Mouse (Mus musculus) kidney, embryonic 15.5 days (tissue): ENCODE results near the gene Ank2. TPM values are rescaled to one million over a fixed set of nuclear protein-coding genes. Genes with fewer than 3 reads are reported as not detected.

Experiments
- ATAC-seq: fragments of 200-750 bp; cut with Nextera tagmentation; replicated peaks from 2 replicates; pipeline ENCODE4 v1.8.0; 2017; ENCODE audit warnings: moderate TSS enrichment; ENCODE audit not compliant: low FRiP score
- H3K27ac ChIP-seq: fragments of 300-500 bp; sonication (generic); 2 replicates; pipeline ENCODE4 v1.5.1; 2015; ENCODE audit warnings: mild to moderate bottlenecking, inconsistent platforms
- H3K27me3 ChIP-seq: fragments of 300-500 bp; sonication (generic); 2 replicates; pipeline ENCODE4 v1.6.1; 2015; ENCODE audit warnings: inconsistent platforms
- H3K36me3 ChIP-seq: fragments of 300-500 bp; sonication (generic); 2 replicates; pipeline ENCODE4 v1.6.1; 2015; ENCODE audit warnings: inconsistent platforms
- H3K4me1 ChIP-seq: fragments of 300-500 bp; sonication (generic); 2 replicates; pipeline ENCODE4 v1.6.1; 2015; ENCODE audit warnings: inconsistent platforms
- H3K4me2 ChIP-seq: fragments of 300-500 bp; sonication (generic); 2 replicates; pipeline ENCODE4 v1.6.1; 2015; ENCODE audit warnings: moderate library complexity, mild to moderate bottlenecking, inconsistent platforms
- H3K4me3 ChIP-seq: fragments of 300-500 bp; sonication (generic); replicated peaks from 2 replicates; pipeline ENCODE4 v1.5.1; 2015; ENCODE audit warnings: mild to moderate bottlenecking, inconsistent platforms
- H3K9ac ChIP-seq: fragments of 300-500 bp; sonication (generic); 2 replicates; pipeline ENCODE4 v1.6.1; 2015; ENCODE audit warnings: mild to moderate bottlenecking, inconsistent platforms
- H3K9me3 ChIP-seq: fragments of 300-500 bp; sonication (generic); replicated peaks from 2 replicates; pipeline ENCODE4 v1.6.1; 2016; ENCODE audit warnings: inconsistent platforms
- WGBS: fragments of 180-500 bp; shearing (Covaris S2); methylation state at CpG from one replicate; pipeline ENCODE4 v1.1.7; 2015; ENCODE audit warnings: mixed read lengths; 5-methylcytosine and 5-hydroxymethylcytosine counted together
- polyA plus RNA-seq: library from polyadenylated mRNA; unstranded; fragments of >200 nt; fragmentation: Nextera tagmentation; extraction: Ambion mirVana; gene quantifications from 2 replicates; pipeline ENCODE4 v1.2.1, GENCODE M21; 2015

Ank2 gene
- polyA plus RNA-seq = 11.1 and 12.2 TPM in 2 replicates

DNA sequence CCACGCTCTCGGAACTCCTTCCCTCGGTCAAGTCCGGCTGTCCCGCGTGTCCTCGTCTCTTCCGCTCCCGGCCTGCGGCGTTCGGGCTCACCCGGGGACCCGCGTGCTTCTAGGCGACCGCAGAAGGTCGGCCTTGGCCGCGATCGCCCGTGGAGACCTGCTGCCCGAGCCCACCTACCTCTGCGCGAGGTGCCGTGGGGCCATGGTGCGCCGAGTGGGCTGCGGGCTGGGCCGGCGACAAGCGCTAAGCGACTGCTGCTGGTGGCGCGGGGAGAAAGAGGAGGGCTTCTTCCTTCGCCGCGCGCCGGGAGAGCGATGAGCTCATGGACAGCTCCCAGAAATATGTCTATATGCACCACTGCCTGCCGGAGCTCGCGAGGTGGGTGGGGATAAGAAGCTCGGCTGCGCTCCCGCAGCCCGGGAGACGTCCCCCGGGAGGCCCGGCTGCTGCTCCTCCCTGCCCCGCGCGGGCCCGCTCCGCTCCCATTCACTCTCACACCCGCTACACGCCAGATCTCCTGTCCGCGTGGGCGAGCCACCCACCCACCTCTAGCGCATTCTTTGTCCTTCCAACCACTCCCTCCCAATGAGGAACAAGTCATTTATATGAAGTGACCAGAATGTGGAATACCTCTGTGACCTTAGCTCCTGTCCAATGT is at the start of gene Ank2:
Gene Ank2 (minus strand): TSS at position 609 of the 659 bp plus-strand sequence.
- peak; percentile 92 for ATAC-seq
- peak within 1 kb of the TSS; percentile 62 for H3K4me3 ChIP-seq
- WGBS = under 1% methylated on average over 62 of the region's 62 CpGs

GRCm38 (mm10) chr3:127547882-127548281 is 48.7 kb upstream of the Ank2 start:
- no peak overlapping the region for H3K4me2 ChIP-seq
- no peak overlapping the region for H3K9ac ChIP-seq
- no peaks in the 10 kb centered on the region for H3K9me3 ChIP-seq
- no peak overlapping the region for H3K27ac ChIP-seq
- no peak for ATAC-seq
- H3K27me3 ChIP-seq = no peaks in the 10 kb centered on the region
- H3K4me3 ChIP-seq = no peak overlapping the region
- peaks cover 3% of the 10 kb centered on the region; the same call in 1 of the 2 replicates for H3K4me1 ChIP-seq
- WGBS = 39% methylated on average over 5 of the region's 5 CpGs
- H3K36me3 ChIP-seq = peaks cover 42% of the 10 kb centered on the region

More for the DNA sequence above, at the start of gene Ank2:
- peak within 1 kb of the TSS; percentile 54 for H3K9ac ChIP-seq
- peak within 1 kb of the TSS; percentile 100 for H3K4me2 ChIP-seq
- no peaks in the 10 kb centered on the region for H3K9me3 ChIP-seq
- no peak within 1 kb of the TSS for H3K27ac ChIP-seq
- H3K4me1 ChIP-seq = peaks cover 17% of the 10 kb centered on the region
- peaks cover 41% of the 10 kb centered on the region for H3K27me3 ChIP-seq
- H3K36me3 ChIP-seq = no peaks in the 10 kb centered on the region

- Histone ChIP-seq H3K9ac (no peak overlapping the region), H3K27ac (no peak overlapping the region), H3K4me3 (no peak overlapping the region), H3K4me1 (no peaks in the 10 kb centered on the region), H3K9me3 (no peaks in the 10 kb centered on the region), H3K4me2 (no peak overlapping the region), H3K27me3 (no peaks in the 10 kb centered on the region), H3K36me3 (peaks cover 59% of the 10 kb centered on the region)
- no peak for ATAC-seq
- 50% methylated on average over 5 of the region's 5 CpGs for WGBS
These were observed 45.5 kb upstream of the Ank2 start for GRCm38 (mm10) chr3:127544610-127545121.

GRCm38 (mm10) chr3:127543976-127544375 is 44.8 kb upstream of the Ank2 start:
- no peaks in the 10 kb centered on the region for H3K4me1 ChIP-seq
- peaks cover 62% of the 10 kb centered on the region for H3K36me3 ChIP-seq
- ATAC-seq = no peak
- H3K27ac ChIP-seq = no peak overlapping the region
- no peak overlapping the region for H3K4me3 ChIP-seq
- H3K9ac ChIP-seq = no peak overlapping the region
- no peak overlapping the region for H3K4me2 ChIP-seq
- 91% methylated on average over 4 of the region's 4 CpGs for WGBS
- H3K27me3 ChIP-seq = no peaks in the 10 kb centered on the region
- no peaks in the 10 kb centered on the region for H3K9me3 ChIP-seq

GRCm38 (mm10) chr3:127539193-127539592 is 40.0 kb upstream of the Ank2 start:
- ATAC-seq = no peak

DNA sequence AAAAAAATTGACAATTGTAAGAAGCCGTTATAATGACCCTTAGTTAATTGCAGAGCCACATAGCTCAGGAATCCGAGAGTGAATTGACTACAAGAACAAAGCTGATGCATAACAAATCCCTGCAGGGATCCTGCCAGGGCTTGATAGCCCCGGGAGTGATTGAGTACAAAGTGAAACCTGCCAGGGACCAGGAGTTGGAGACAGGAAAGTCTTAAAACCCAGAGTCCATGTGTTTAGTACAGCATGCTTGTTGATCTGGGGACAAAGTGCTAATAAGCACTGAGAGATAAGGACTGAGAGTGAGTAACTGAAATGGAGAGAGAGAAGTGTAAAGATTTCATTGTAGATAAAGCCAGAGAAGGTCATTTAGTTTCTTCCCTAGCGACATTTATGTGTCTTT is 31.1 kb upstream of the Ank2 start:
- Histone ChIP-seq H3K27me3 (no peaks in the 10 kb centered on the region), H3K4me2 (no peak overlapping the region), H3K4me1 (no peaks in the 10 kb centered on the region), H3K9me3 (no peaks in the 10 kb centered on the region), H3K36me3 (no peaks in the 10 kb centered on the region), H3K4me3 (no peak overlapping the region), H3K27ac (no peak overlapping the region), H3K9ac (no peak overlapping the region)
- ATAC-seq = no peak
- 9% methylated on average over 4 of the region's 4 CpGs for WGBS

More at GRCm38 (mm10) chr3:127539193-127539592, 40.0 kb upstream of the Ank2 start:
- no peak overlapping the region for H3K4me2 ChIP-seq
- H3K27me3 ChIP-seq = no peaks in the 10 kb centered on the region
- peaks cover 44% of the 10 kb centered on the region for H3K36me3 ChIP-seq
- H3K9ac ChIP-seq = no peak overlapping the region
- no peak overlapping the region for H3K27ac ChIP-seq
- H3K4me1 ChIP-seq = no peaks in the 10 kb centered on the region
- H3K9me3 ChIP-seq = no peaks in the 10 kb centered on the region
- no peak overlapping the region for H3K4me3 ChIP-seq
- WGBS = 90% methylated on average over 6 of the region's 6 CpGs

DNA sequence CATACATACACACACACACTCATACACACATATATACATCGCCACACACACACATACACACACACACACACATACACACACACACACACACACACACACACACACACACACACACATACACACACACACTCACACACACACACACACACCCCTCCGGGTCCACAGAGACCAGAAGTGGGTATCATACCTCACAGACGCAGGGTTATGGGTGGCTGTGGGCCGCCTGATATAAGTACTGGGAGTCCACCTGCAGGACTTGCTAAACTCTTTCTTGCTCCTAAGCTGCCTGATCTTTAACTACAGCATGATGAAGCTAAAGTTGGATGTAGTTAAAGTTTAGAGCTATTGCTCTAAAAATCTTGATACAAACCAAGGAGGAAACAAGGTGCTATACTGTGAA is 30.7 kb upstream of the Ank2 start:
- whole genome bisulfite sequencing = 91% methylated on average over 4 of the region's 4 CpGs
- no peaks in the 10 kb centered on the region for H3K4me1 ChIP-seq
- H3K9ac ChIP-seq = no peak overlapping the region
- no peaks in the 10 kb centered on the region for H3K27me3 ChIP-seq
- no peaks in the 10 kb centered on the region for H3K36me3 ChIP-seq
- H3K4me2 ChIP-seq = no peak overlapping the region
- H3K27ac ChIP-seq = no peak overlapping the region
- no peaks in the 10 kb centered on the region for H3K9me3 ChIP-seq
- no peak overlapping the region for H3K4me3 ChIP-seq
- no peak for ATAC-seq

DNA sequence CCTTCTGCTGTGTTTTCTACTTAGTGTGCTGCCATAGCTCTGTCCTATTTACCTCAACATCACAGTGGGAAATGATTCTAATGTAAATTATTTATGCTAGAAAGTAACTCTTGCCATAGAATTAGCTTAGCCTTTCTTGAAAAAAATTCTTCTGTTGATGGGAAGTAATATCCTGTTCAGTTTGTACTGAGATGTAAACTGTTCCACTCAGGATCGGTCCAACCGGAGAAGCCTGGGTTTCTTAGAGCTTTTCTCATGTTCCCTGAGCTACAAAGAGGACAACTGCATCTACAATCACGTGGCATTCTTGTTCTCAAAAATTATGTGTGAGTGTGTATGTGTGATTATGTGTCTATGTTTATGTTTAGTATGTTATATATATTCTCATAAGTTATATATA is 30.1 kb upstream of the Ank2 start:
- Histone ChIP-seq H3K9me3 (no peaks in the 10 kb centered on the region), H3K36me3 (no peaks in the 10 kb centered on the region), H3K9ac (no peak overlapping the region), H3K27me3 (no peaks in the 10 kb centered on the region), H3K4me1 (no peaks in the 10 kb centered on the region), H3K27ac (no peak overlapping the region), H3K4me3 (no peak overlapping the region), H3K4me2 (no peak overlapping the region)
- 87% methylated on average over 3 of the region's 3 CpGs for WGBS
- ATAC-seq = no peak

- H3K9ac ChIP-seq = no peak overlapping the region
- H3K27me3 ChIP-seq = no peaks in the 10 kb centered on the region
- H3K36me3 ChIP-seq = no peaks in the 10 kb centered on the region
- no peak overlapping the region for H3K27ac ChIP-seq
- ATAC-seq = no peak
- no peaks in the 10 kb centered on the region for H3K9me3 ChIP-seq
- H3K4me3 ChIP-seq = no peak overlapping the region
- no peak overlapping the region for H3K4me2 ChIP-seq
- WGBS = 80% methylated on average over 5 of the region's 5 CpGs
- H3K4me1 ChIP-seq = no peaks in the 10 kb centered on the region
These were observed 28.4 kb upstream of the Ank2 start for GRCm38 (mm10) chr3:127527465-127528034.

DNA sequence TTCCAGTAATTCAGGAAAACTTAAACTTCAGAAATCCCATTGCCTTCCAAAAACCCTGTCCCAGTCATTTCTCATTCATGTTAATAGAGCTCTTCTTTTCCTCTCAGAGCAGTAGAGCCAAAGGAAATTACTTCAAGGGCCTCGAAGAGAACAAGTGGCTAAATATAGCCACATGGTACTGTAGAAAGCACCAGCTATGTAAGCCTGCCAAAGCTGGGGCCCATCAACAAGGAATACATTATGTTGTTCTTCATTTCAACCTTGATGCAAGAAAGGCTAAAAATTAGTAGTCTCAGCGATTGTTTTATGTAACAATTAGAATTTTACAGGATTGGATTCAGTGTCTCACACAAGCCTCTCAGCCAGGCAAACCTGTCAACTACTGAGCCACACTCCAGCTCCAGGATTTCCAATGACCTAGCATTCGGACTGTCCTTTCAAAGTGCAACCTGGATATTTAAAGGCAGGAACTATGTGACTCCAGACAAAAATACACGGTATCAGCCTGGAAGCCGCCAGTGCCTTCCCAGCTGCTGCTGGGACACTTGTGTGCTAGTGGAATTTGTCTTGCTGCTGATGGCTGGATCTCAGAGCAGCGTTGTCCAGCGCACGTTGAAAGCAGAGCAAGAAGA is 26.2 kb upstream of the Ank2 start:
- H3K4me3 ChIP-seq = no peak overlapping the region
- no peaks in the 10 kb centered on the region for H3K27me3 ChIP-seq
- no peaks in the 10 kb centered on the region for H3K4me1 ChIP-seq
- 68% methylated on average over 8 of the region's 8 CpGs for WGBS
- H3K4me2 ChIP-seq = no peak overlapping the region
- ATAC-seq = no peak
- no peaks in the 10 kb centered on the region for H3K9me3 ChIP-seq
- no peak overlapping the region for H3K27ac ChIP-seq
- no peak overlapping the region for H3K9ac ChIP-seq
- no peaks in the 10 kb centered on the region for H3K36me3 ChIP-seq

- no peak for ATAC-seq
- no peak overlapping the region for H3K4me2 ChIP-seq
- H3K36me3 ChIP-seq = no peaks in the 10 kb centered on the region
- H3K4me3 ChIP-seq = no peak overlapping the region
- H3K9ac ChIP-seq = no peak overlapping the region
- no peaks in the 10 kb centered on the region for H3K9me3 ChIP-seq
- WGBS = 59% methylated on average over 10 of the region's 10 CpGs
- H3K4me1 ChIP-seq = no peaks in the 10 kb centered on the region
- no peaks in the 10 kb centered on the region for H3K27me3 ChIP-seq
- H3K27ac ChIP-seq = no peak overlapping the region
These were observed 22.0 kb upstream of the Ank2 start for GRCm38 (mm10) chr3:127521156-127521555.

- 75% methylated on average over 6 of the region's 6 CpGs for WGBS
- ATAC-seq = no peak
- H3K4me2 ChIP-seq = no peak overlapping the region
- no peaks in the 10 kb centered on the region for H3K9me3 ChIP-seq
- no peaks in the 10 kb centered on the region for H3K36me3 ChIP-seq
- no peak overlapping the region for H3K9ac ChIP-seq
- H3K4me3 ChIP-seq = no peak overlapping the region
- H3K4me1 ChIP-seq = no peaks in the 10 kb centered on the region
- H3K27ac ChIP-seq = no peak overlapping the region
- H3K27me3 ChIP-seq = no peaks in the 10 kb centered on the region
These were observed 21.1 kb upstream of the Ank2 start for GRCm38 (mm10) chr3:127520300-127520699.
